Mouse (Mus musculus): Measurements from ENCODE around the gene Ccdc93. TPM values are rescaled to one million over a fixed set of nuclear protein-coding genes. Genes with fewer than 3 reads are reported as not detected.

Ccdc93 gene
- polyA plus RNA-seq, 1 experiment from 2014 or later: 8.9 TPM

DNA sequence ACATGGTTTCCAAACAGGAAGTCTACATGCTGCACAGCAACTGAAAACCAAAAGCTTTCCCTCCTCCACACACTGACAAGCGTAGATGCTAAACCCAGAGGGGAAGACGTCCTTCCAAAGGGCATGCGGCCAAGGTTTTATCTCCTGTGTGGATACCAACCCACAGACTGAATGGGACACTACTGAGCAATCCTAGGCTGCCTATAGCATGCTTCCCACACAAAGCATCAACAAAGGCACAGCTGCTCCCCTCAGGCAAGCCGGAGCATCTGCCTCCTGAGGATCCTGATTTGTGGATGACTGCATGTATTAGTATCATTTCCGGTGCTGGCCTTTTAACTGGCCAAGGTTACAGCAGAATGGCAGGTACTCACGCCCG is 120.6 kb downstream of the Ccdc93 start:
- 90% methylated on average over 7 of the region's 7 CpGs for WGBS
- ATAC-seq (replicated peaks; ENCODE audit: insufficient number of reproducible peaks, low FRiP score, low TSS enrichment, low read depth) (no peak), DNase-seq (ENCODE audit: low spot score) (no peak)
- no peaks in the 10 kb centered on the region for H3K4me1 ChIP-seq (ENCODE audit: control insufficient read depth, insufficient read depth, low read length)
- H3K9ac ChIP-seq (replicated peaks; ENCODE audit: low read length): no peak overlapping the region
- no peak overlapping the region for H3K4me2 ChIP-seq (ENCODE audit: low read depth, low read length)
- H3K27ac ChIP-seq (replicated peaks; ENCODE audit: low read depth, low read length): no peak overlapping the region
- peaks cover 2% of the 10 kb centered on the region for H3K36me3 ChIP-seq (replicated peaks; ENCODE audit: control insufficient read depth, insufficient read depth, low read depth, low read length)
- no peaks in the 10 kb centered on the region for H3K27me3 ChIP-seq (ENCODE audit: control insufficient read depth, insufficient read depth, low read length)
- H3K4me3 ChIP-seq (ENCODE audit: low read depth, low read length): no peak overlapping the region
- no peaks in the 10 kb centered on the region for H3K9me3 ChIP-seq (replicated peaks; ENCODE audit: control insufficient read depth, low read length)

Other genes starting within 250 kb of the Ccdc93 start
- 14.6 and 17.8 TPM in 2 replicates for gene Insig2, start 98.5 kb upstream of the Ccdc93 start, polyA plus RNA-seq (2014; fragmentation: Nextera tagmentation; extraction: Ambion mirVana)
- gene Htr5b, start 97.4 kb downstream of the Ccdc93 start, polyA plus RNA-seq (2014; fragmentation: Nextera tagmentation; extraction: Ambion mirVana): 0.28 TPM in 1 of 2 replicates, not detected in the other
- 82.5 and 95.9 TPM in 2 replicates for gene Ddx18, start 136.9 kb downstream of the Ccdc93 start, polyA plus RNA-seq (2014; fragmentation: Nextera tagmentation; extraction: Ambion mirVana)

All from embryonic facial prominence, embryonic 11.5 days (tissue).